Mouse (Mus musculus): ENCODE data around the gene Hs3st4.
A peak's percentile ranks its signal among the peaks of the same experiment; 100 is the strongest.

The Hs3st4 gene

GRCm38 (mm10) chr7:124141229-124141628, 158.6 kb downstream of the Hs3st4 start:
- no peak for DNase-seq

GRCm38 (mm10) chr7:124150901-124151300, 168.2 kb downstream of the Hs3st4 start:
- no peak for DNase-seq

GRCm38 (mm10) chr7:124163301-124163700, 180.6 kb downstream of the Hs3st4 start:
- no peak for DNase-seq

- DNase-seq: no peak
Observed at GRCm38 (mm10) chr7:124166229-124166628, 183.6 kb downstream of the Hs3st4 start.

- DNase-seq: no peak
Observed at GRCm38 (mm10) chr7:124168796-124169195, 186.1 kb downstream of the Hs3st4 start.

- DNase-seq: no peak
Observed at GRCm38 (mm10) chr7:124170001-124170400, 187.3 kb downstream of the Hs3st4 start.

GRCm38 (mm10) chr7:124171992-124172391, 189.3 kb downstream of the Hs3st4 start:
- no peak for DNase-seq

- no peak for DNase-seq
Observed at GRCm38 (mm10) chr7:124180926-124181325, 198.3 kb downstream of the Hs3st4 start.

- DNase-seq: no peak
Observed at GRCm38 (mm10) chr7:124184693-124185092, 202.0 kb downstream of the Hs3st4 start.

- DNase-seq: peak; percentile 12
Observed at GRCm38 (mm10) chr7:124198811-124199570, 216.3 kb downstream of the Hs3st4 start.

- no peak for DNase-seq
Observed at GRCm38 (mm10) chr7:124216921-124217320, 234.3 kb downstream of the Hs3st4 start.

- DNase-seq: no peak
Observed at GRCm38 (mm10) chr7:124220556-124220955, 237.9 kb downstream of the Hs3st4 start.

GRCm38 (mm10) chr7:124237896-124238670, 255.4 kb downstream of the Hs3st4 start:
- DNase-seq: no peak

- DNase-seq: no peak
Observed at GRCm38 (mm10) chr7:124239903-124240647, 257.4 kb downstream of the Hs3st4 start.

- DNase-seq: no peak
Observed at GRCm38 (mm10) chr7:124249838-124250237, 267.2 kb downstream of the Hs3st4 start.

- no peak for DNase-seq
Observed at GRCm38 (mm10) chr7:124250566-124250965, 267.9 kb downstream of the Hs3st4 start.

GRCm38 (mm10) chr7:124258419-124258818, 275.8 kb downstream of the Hs3st4 start:
- no peak for DNase-seq

GRCm38 (mm10) chr7:124270734-124271133, 288.1 kb downstream of the Hs3st4 start:
- no peak for DNase-seq

GRCm38 (mm10) chr7:124289873-124290272, 307.2 kb downstream of the Hs3st4 start:
- no peak for DNase-seq

GRCm38 (mm10) chr7:124319451-124319850, 336.8 kb downstream of the Hs3st4 start:
- DNase-seq: peak; percentile 7

GRCm38 (mm10) chr7:124335635-124336034, 353.0 kb downstream of the Hs3st4 start:
- no peak for DNase-seq

GRCm38 (mm10) chr7:124341510-124341909, 358.8 kb downstream of the Hs3st4 start:
- no peak for DNase-seq
